Mouse (Mus musculus): ENCODE measurements around the gene Tmprss6. TPM values are rescaled to one million over a fixed set of nuclear protein-coding genes. Genes with fewer than 3 reads are reported as not detected.

Tmprss6 gene
- polyA plus RNA-seq, 1 experiment from 2014 or later, result 0.61 TPM

DNA sequence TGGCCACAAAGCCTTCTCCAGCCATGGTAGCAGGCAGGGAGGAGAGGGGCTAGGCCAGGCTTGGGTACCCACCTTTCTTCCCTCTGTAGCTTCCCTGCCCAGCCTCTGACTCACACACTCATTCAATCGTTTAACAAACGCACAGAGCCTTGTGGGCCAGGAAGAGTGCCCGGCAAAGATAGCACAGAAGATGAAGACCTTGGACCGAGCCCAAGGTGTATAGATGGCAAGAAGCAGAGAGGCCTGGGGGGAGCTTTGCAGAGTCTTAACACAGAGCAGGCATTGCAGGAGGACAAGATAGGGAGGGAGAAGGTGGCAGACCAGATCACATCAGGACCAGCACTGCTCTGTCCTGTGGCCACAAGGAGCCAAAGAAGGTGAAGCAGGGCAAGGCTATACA is 13.3 kb downstream of the Tmprss6 start:
- no peaks in the 10 kb centered on the region for H3K9me3 ChIP-seq
- no peaks in the 10 kb centered on the region for H3K27me3 ChIP-seq (replicated peaks)
- no peak overlapping the region for H3K4me3 ChIP-seq
- no peak for ATAC-seq (replicated peaks)
- no peak overlapping the region for H3K9ac ChIP-seq
- no peak overlapping the region for H3K27ac ChIP-seq
- no peak overlapping the region for H3K4me2 ChIP-seq
- H3K4me1 ChIP-seq, result no peaks in the 10 kb centered on the region
- no peaks in the 10 kb centered on the region for H3K36me3 ChIP-seq (replicated peaks)
- WGBS, result 66% methylated on average over 4 of the region's 4 CpGs

DNA sequence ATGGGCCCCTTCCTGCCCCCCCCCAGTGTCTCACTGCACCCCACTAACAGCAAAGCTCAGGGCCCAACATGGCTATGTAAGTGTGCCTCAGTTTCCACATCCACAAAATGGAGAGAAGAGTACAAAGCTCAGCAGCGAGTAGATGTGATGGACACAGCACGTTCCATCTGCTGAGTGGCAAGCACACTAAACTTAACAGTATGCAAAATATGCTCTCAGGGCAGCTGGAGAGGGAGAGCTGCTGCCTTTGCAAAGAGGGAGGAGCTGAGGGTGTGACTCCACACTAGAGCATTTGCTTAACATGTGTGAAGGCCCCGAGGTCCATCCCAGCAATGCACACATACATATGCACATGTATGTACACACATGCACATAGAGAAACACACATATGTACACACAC is 15.5 kb downstream of the Tmprss6 start:
- peaks cover 4% of the 10 kb centered on the region for H3K4me1 ChIP-seq
- H3K4me2 ChIP-seq, result no peak overlapping the region
- no peaks in the 10 kb centered on the region for H3K9me3 ChIP-seq
- H3K4me3 ChIP-seq, result no peak overlapping the region
- ATAC-seq (replicated peaks), result no peak
- WGBS, result 89% methylated on average over 3 of the region's 3 CpGs
- H3K36me3 ChIP-seq (replicated peaks), result no peaks in the 10 kb centered on the region
- H3K27me3 ChIP-seq (replicated peaks), result no peaks in the 10 kb centered on the region
- H3K9ac ChIP-seq, result no peak overlapping the region
- no peak overlapping the region for H3K27ac ChIP-seq

DNA sequence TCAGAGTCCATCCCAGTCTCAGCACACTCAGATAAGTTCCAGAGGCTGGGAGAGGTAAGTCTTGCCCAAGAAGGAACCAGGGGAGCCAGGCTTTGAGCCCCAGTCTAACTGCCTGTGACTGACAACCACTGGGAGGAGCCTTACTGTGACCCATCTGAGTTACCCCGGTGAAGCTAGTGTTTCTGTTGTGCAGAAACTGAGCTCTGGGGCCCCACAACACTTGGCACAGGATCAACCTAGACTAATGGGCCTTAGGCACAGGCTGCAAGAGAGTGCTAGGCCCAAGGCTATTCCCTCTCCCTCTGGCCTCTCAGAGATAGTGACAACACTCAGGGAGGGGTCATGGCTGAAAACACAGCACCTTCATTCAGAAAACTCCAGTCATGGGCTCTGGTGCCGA is 17.2 kb downstream of the Tmprss6 start:
- Histone ChIP-seq H3K36me3 (replicated peaks) (no peaks in the 10 kb centered on the region), H3K9me3 (no peaks in the 10 kb centered on the region), H3K27ac (no peak overlapping the region), H3K27me3 (replicated peaks) (no peaks in the 10 kb centered on the region), H3K9ac (no peak overlapping the region), H3K4me1 (peaks cover 6% of the 10 kb centered on the region), H3K4me2 (no peak overlapping the region), H3K4me3 (no peak overlapping the region)
- WGBS, result 78% methylated on average over 2 of the region's 2 CpGs
- no peak for ATAC-seq (replicated peaks)

DNA sequence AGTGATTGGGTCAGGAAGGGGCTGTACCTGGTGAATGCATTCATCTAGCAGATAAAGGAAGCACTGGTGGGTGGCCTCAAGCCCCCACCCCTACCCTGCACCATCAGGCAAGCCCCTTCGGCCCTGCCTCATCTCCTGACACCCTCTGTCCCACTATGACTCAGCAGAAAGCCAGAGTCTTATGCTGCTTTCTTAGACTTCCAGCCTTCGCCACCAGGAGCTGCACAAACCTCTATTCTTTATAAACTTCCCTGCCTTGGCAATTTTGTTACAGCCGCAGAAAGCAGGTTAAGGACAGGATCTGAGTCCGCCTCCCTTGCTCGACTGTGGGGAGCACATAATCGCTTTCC is 18.0 kb downstream of the Tmprss6 start:
- Histone ChIP-seq H3K27ac (no peak overlapping the region), H3K9me3 (no peaks in the 10 kb centered on the region), H3K4me3 (no peak overlapping the region), H3K4me1 (peaks cover 6% of the 10 kb centered on the region), H3K36me3 (replicated peaks) (no peaks in the 10 kb centered on the region), H3K4me2 (no peak overlapping the region), H3K9ac (no peak overlapping the region), H3K27me3 (replicated peaks) (no peaks in the 10 kb centered on the region)
- no peak for ATAC-seq (replicated peaks)
- WGBS, result 85% methylated on average over 6 of the region's 6 CpGs

DNA sequence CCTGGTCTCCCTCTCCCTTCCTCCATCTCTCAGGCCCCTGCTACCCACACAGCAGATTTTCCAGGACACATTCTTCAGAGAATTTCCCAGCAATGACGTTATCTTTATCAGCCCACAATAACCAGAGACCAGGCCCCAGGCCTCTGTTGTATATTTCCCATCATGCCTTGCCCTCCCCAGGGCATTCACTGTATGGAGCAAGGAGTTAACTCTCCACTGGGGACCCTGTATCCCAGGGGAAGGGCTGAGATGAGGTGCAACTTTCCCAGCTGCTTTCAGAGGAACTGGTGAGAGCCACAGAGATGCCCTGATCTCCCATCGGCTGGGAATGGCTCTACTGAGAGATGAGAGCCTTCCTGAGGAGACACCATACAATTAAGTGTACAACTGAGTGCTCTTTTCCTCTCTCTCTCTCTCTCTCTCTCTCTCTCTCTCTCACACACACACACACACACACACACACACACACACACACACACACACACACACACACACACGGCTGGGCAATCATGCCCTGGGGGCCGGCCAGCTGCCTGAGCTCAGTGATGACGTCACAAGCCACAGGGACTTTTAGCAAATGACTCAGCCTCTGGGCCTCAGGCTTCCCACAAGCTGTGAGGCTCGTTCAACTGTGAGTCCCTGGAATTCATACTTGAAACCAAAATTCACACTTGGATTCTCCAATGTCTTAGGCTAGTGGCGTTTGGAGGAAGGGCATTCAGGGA is 18.6 kb downstream of the Tmprss6 start:
- 36% methylated on average over 7 of the region's 7 CpGs for WGBS
- H3K9ac ChIP-seq, result no peak overlapping the region
- no peaks in the 10 kb centered on the region for H3K27me3 ChIP-seq (replicated peaks)
- no peak overlapping the region for H3K4me2 ChIP-seq
- H3K4me1 ChIP-seq, result peaks cover 6% of the 10 kb centered on the region
- no peaks in the 10 kb centered on the region for H3K9me3 ChIP-seq
- H3K36me3 ChIP-seq (replicated peaks), result no peaks in the 10 kb centered on the region
- ATAC-seq (replicated peaks), result no peak
- no peak overlapping the region for H3K27ac ChIP-seq
- no peak overlapping the region for H3K4me3 ChIP-seq

DNA sequence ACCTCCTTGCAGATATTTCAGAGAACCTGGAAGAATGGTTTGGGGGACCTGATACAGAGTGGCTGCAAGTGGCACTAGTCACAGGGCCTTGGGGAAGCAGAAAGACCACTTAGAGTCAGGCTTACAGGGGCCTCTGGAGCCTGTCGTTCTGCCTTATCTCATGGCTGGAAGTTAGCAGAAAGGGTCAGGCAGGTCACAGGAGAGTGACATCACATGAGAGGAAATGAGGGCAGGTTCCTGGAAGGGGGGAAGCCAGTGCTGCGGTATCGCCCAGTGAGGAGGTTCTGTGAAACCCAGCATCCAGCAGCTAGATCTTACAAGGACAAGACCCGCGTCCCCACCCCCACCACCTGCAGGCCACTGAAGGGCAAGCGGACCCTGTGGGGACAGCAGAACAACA is 19.3 kb downstream of the Tmprss6 start:
- WGBS, result 73% methylated on average over 6 of the region's 6 CpGs
- Histone ChIP-seq H3K9ac (no peak overlapping the region), H3K9me3 (no peaks in the 10 kb centered on the region), H3K4me1 (peaks cover 6% of the 10 kb centered on the region), H3K4me2 (no peak overlapping the region), H3K36me3 (replicated peaks) (no peaks in the 10 kb centered on the region), H3K27me3 (replicated peaks) (no peaks in the 10 kb centered on the region), H3K27ac (no peak overlapping the region), H3K4me3 (no peak overlapping the region)
- no peak for ATAC-seq (replicated peaks)

DNA sequence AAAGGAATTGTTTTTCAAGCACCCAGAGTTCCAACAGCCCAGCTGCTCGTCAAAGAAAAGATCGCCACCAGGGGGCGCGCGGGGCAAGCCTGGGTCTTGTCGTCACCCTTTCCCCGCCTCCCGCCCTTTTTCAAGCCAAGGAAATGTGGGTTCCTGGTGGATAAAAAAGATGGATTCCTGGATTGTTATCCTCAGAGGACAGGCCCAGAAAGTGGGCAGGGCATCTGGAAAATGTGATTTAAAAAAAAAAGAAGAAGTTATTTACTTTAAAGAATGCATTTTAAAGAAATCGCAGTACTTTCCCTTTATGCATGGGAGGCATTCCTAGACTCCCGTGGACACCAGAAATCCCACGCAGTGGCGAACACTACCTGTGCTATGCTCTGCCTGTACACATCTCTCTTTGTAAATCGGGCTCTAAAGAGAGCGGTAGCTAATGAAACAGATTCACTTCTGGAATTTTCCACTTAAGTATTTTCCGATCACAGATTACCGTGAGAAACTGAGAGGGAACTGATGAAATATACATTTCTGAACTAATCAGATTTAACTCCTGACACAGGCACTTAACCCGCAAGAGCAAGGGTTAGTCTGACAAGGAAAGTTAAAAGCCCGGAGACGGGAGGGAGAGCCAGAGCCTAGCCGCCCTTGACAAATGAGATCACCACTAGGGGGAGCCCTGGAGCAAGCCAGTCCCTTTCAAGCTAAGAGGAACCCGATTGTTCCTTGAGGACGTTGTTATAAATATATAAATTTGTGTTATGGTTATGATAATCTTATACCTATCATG is 20.5 kb downstream of the Tmprss6 start:
- Histone ChIP-seq H3K4me2 (peak overlapping the region; percentile 55), H3K36me3 (replicated peaks) (no peaks in the 10 kb centered on the region), H3K9me3 (no peaks in the 10 kb centered on the region), H3K27me3 (replicated peaks) (no peaks in the 10 kb centered on the region), H3K27ac (peak overlapping the region; percentile 71), H3K4me3 (peak overlapping the region; percentile 27), H3K4me1 (peaks cover 9% of the 10 kb centered on the region), H3K9ac (peak overlapping the region; percentile 40; the same call in 1 of the 2 replicates)
- WGBS, result under 1% methylated on average over 22 of the region's 22 CpGs
- peak; percentile 32; the same call in 1 of the 2 replicates for ATAC-seq (replicated peaks)

DNA sequence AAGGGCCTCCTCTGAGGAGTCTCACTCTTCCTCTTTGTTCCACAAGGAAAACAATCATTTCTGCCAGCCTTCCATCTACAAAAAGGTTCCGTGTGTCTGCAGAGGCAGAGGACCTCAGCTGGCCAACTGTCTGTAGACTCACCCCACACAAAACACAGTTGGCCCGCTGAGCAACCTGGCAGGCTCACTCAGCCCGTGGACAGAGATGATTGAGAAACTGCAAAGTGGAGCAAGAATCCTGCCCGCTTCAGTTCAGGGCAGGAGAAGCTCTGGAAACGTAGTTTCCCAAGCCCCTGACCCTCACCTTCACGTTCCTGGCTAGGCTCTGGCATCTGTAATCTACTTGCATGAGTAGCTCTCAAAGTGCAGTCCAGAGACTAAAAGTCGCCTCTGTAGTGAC is 21.3 kb downstream of the Tmprss6 start:
- Histone ChIP-seq H3K4me2 (no peak overlapping the region), H3K27ac (no peak overlapping the region), H3K4me3 (no peak overlapping the region), H3K4me1 (peaks cover 9% of the 10 kb centered on the region), H3K9me3 (no peaks in the 10 kb centered on the region), H3K27me3 (replicated peaks) (no peaks in the 10 kb centered on the region), H3K9ac (no peak overlapping the region), H3K36me3 (replicated peaks) (no peaks in the 10 kb centered on the region)
- 27% methylated on average over 7 of the region's 7 CpGs for WGBS
- no peak for ATAC-seq (replicated peaks)

DNA sequence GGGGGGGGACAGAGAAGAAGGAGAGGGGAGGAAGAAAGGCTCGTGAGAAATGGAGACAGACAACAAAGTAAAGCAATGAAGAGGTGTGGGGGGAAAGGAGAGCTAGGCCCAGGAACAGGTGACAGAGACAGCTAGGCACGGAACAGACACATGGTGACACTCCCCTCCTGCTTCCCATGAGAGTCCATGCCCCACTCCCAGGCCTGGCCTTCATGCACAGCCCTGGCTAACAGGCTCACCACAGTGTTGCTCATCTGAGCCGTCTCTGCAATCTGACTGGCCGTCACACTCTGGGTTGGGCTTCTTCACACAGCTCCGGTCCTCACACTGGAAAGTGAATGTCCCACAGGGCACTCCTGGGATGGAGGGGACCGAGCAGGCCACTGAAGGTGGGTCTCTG is 24.6 kb downstream of the Tmprss6 start:
- Histone ChIP-seq H3K27me3 (replicated peaks) (no peaks in the 10 kb centered on the region), H3K9me3 (no peaks in the 10 kb centered on the region), H3K9ac (no peak overlapping the region), H3K4me3 (no peak overlapping the region), H3K4me2 (no peak overlapping the region), H3K4me1 (peaks cover 9% of the 10 kb centered on the region), H3K36me3 (replicated peaks) (no peaks in the 10 kb centered on the region), H3K27ac (no peak overlapping the region)
- 46% methylated on average over 6 of the region's 6 CpGs for WGBS
- no peak for ATAC-seq (replicated peaks)

DNA sequence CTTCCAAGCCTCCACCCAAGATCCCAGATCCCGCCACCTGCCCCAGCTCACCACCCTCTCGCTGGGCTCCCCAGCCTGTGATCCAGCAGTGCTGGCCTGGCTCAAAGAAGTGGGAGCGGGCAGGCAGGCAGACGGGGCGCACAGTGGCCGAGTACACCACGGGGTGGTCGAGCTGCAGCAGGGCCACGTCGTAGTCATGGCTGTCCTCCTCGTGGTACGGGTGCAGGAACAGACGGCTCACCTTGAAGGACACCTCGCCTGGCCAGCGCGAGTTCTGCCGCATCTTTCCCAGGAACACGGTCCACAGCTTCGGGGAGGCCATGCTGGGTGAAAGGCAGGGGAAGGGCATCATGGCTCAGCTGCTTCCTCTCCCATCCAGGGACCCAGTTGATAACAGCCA is 26.2 kb downstream of the Tmprss6 start:
- no peaks in the 10 kb centered on the region for H3K27me3 ChIP-seq (replicated peaks)
- no peak overlapping the region for H3K4me3 ChIP-seq
- no peaks in the 10 kb centered on the region for H3K36me3 ChIP-seq (replicated peaks)
- no peak for ATAC-seq (replicated peaks)
- H3K4me2 ChIP-seq, result no peak overlapping the region
- no peak overlapping the region for H3K9ac ChIP-seq
- no peak overlapping the region for H3K27ac ChIP-seq
- WGBS, result 91% methylated on average over 19 of the region's 19 CpGs
- H3K4me1 ChIP-seq, result peaks cover 12% of the 10 kb centered on the region
- H3K9me3 ChIP-seq, result no peaks in the 10 kb centered on the region

DNA sequence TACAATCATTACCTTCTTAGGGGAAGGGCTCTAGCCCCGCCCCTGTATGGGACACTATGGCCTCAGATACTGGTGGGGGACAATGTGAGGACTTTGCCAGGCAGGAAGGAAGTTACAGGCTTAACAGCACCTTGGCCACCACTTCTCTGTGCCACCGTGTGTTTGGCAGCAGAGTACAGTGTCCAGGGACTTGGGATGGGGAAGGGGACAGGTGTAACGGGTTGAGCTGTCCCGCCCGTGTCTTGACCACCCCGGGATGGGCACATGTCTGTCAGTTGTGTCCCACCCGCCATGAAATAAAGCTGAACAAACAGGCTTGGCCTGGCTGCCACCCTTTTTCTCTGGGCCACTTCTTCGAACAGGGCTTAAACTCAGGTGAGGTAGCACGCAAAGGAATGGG is 29.5 kb downstream of the Tmprss6 start:
- Histone ChIP-seq H3K4me2 (no peak overlapping the region), H3K4me3 (no peak overlapping the region), H3K27me3 (replicated peaks) (peaks cover 3% of the 10 kb centered on the region; the same call in 1 of the 2 replicates), H3K27ac (no peak overlapping the region), H3K9ac (no peak overlapping the region), H3K36me3 (replicated peaks) (0 out of 2 replicates have a peak, but pooled peaks cover 9% of the 10 kb centered on the region), H3K4me1 (peaks cover 27% of the 10 kb centered on the region), H3K9me3 (no peaks in the 10 kb centered on the region)
- no peak for ATAC-seq (replicated peaks)
- WGBS, result 73% methylated on average over 9 of the region's 9 CpGs

DNA sequence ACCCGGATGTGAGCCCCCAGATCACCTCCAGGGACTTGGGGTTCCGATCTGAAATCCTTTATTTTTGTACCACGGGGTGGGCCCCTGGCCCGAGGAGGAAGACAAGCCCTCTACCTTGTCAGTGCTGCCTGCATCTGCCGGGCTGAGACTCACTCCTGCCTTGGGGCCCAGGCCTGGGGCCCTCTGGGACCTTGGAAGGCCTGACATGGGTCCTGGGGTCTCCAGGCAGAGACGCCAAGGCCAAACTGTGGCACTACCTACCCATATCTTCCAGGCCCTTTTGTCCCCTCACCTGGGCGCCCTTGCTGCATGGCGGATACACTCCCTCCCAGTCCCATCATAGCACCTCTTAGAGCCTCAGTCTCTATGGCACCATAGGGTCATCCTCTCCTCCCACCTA is 29.9 kb downstream of the Tmprss6 start:
- WGBS, result 53% methylated on average over 8 of the region's 8 CpGs
- no peaks in the 10 kb centered on the region for H3K9me3 ChIP-seq
- peaks cover 24% of the 10 kb centered on the region for H3K4me1 ChIP-seq
- no peak overlapping the region for H3K4me2 ChIP-seq
- peaks cover 3% of the 10 kb centered on the region; the same call in 1 of the 2 replicates for H3K27me3 ChIP-seq (replicated peaks)
- no peak overlapping the region for H3K9ac ChIP-seq
- no peak for ATAC-seq (replicated peaks)
- H3K27ac ChIP-seq, result no peak overlapping the region
- H3K4me3 ChIP-seq, result no peak overlapping the region
- H3K36me3 ChIP-seq (replicated peaks), result 0 out of 2 replicates have a peak, but pooled peaks cover 12% of the 10 kb centered on the region

DNA sequence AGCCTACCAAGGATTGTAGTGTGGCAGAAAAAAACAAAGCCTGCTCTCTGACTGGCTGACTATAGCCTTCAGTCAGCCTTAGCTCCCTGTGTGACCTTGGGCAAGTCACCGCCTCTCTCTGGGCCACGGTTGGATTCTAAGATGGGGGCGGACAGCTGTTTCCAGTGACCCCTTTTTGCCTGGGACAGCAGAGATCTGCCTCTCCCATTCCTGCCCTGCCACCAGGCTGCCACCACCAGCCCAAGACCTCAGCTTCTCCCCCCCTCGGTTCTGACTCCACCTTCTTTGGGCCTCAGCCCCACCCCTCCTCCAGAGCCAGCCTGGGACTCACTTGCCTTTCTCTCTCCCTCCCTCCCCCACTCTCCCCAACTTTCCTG is 30.4 kb downstream of the Tmprss6 start:
- Histone ChIP-seq H3K4me3 (no peak overlapping the region), H3K36me3 (replicated peaks) (0 out of 2 replicates have a peak, but pooled peaks cover 16% of the 10 kb centered on the region), H3K9ac (no peak overlapping the region), H3K27me3 (replicated peaks) (peaks cover 3% of the 10 kb centered on the region; the same call in 1 of the 2 replicates), H3K4me2 (no peak overlapping the region), H3K9me3 (no peaks in the 10 kb centered on the region), H3K4me1 (peaks cover 24% of the 10 kb centered on the region), H3K27ac (no peak overlapping the region)
- ATAC-seq (replicated peaks), result no peak
- WGBS, result 50% methylated on average over 4 of the region's 4 CpGs
